Mouse (Mus musculus) common myeloid progenitor, adult 5-6 weeks (primary cell): ENCODE results near the gene Ovgp1. TPM values are rescaled to one million over a fixed set of nuclear protein-coding genes. Genes with fewer than 3 reads are reported as not detected.
"Not testable (repeated sequence)": the region's sequence is repeated elsewhere in the genome, so short reads cannot be mapped to it uniquely, and the experiment has no call there.

Experiments used
- ATAC-seq: replicated peaks from 2 replicates; pipeline ENCODE4 v1.8.0; 2016; ENCODE audit warnings: low read depth, mild to moderate bottlenecking, moderate TSS enrichment, inconsistent platforms; ENCODE audit not compliant: poor library complexity, severe bottlenecking
- total RNA-seq: library from RNA; stranded (forward); fragments of 200-1000, 187-1606 nt; gene quantifications from 2 replicates; pipeline ENCODE4 v1.2.3, GENCODE M21; 2017

The Ovgp1 gene
- total RNA-seq, 1 experiment from 2014 or later, result 2.7 TPM

- ATAC-seq, result peak; percentile 71
Observed at GRCm38 (mm10) chr3:105991653-105992283, 18.3 kb downstream of the Ovgp1 start.

- peak; percentile 74 for ATAC-seq
Observed at GRCm38 (mm10) chr3:105994730-105995129, 21.2 kb downstream of the Ovgp1 start.

- peak; percentile 10; the same call in 1 of the 2 replicates for ATAC-seq
Observed at GRCm38 (mm10) chr3:106000707-106001375, 27.3 kb downstream of the Ovgp1 start.

- peak; percentile 98 for ATAC-seq
Observed at GRCm38 (mm10) chr3:106001416-106002370, 28.2 kb downstream of the Ovgp1 start.

DNA sequence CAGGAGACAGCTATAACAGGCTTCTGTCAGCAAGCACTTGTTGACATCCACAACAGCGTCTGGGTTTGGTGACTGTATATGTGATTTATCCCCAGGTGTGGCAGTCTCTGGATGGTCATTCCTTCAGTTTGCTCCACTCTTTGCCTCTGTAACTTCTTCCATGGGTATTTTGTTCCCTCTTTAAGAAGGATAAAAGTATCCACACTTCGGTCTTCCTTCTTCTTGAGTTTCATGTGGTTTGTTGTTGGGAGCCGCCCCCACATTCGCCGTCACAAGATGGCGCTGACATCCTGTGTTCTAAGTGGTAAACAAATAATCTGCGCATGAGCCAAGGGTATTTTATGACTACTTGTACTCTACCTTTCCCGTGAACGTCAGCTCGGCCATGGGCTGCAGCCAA lies 29.8 kb downstream of the Ovgp1 start:
- not testable (repeated sequence) for ATAC-seq

- no peak for ATAC-seq
Observed at GRCm38 (mm10) chr3:106014546-106014945, 41.0 kb downstream of the Ovgp1 start, which contains the start of gene Pifo. Pifo (minus strand) TSS chr3:106014646.

DNA sequence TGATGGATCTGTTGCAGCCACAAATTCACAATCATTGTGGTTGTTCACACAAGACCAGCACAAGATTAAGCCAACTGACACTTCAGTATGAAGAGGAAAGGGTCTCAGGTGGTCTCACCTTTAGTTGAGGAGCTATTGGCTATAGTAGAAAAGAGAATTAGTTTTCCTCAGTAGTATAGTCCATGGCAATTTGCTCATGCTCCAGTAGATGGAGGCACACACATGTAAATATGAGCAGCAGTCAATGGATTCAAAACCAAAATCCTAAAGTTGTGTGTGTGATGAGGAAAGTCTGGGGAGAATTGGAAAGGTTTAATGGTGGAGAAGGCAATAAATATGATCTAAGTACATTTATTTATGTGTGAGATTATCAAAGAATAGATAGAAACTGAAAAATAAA lies 48.3 kb downstream of the Ovgp1 start:
- ATAC-seq, result 0 out of 2 replicates have a peak, but pooled peaks have one; percentile 56

DNA sequence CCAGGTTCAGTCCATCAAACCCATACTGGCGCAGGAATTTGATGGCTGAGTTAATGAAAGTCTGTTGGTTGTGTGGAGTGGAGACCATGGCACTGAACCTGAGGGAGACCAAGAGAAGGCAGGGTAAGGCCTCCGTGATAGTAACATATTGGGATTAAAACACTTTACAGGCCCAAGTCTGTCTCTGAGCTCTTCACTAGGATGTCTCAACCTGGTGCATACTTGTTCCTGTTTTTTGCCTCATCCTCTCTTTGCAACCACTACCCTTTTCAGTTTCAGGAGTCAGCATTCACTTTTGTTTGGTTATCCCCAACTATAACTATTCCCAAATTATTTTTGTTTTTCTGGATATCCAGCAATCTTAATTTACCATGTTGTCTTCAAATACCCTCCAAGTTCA lies 50.6 kb downstream of the Ovgp1 start:
- no peak for ATAC-seq

DNA sequence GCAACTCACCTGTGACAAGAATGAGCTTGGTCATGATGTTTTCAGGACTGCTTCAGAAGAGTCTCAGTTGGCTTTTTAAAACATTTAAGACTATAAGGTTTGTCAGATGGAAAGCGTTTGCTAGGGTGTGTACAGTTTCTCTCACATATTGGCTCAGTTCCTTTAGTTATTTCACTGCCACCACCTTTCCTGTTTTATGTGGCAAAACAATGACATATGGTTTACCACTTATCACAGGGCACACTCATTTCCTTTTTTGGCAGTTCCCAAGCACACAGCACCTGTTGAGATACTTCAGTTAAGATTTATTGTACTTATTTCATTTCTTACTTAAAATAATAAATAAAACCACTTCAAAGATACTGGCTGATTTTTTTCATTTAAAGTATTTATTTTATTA lies 59.3 kb downstream of the Ovgp1 start, which contains the start of gene Chil5:
Gene Chil5, minus strand, starts transcription at position 34 of the 400 bp plus-strand sequence.
- ATAC-seq, result peak; percentile 86; the same call in 1 of the 2 replicates

Other genes with a start within 250 kb of the Ovgp1 start
- 134 and 136 TPM in 2 replicates for gene Rap1a, start 172.4 kb upstream of the Ovgp1 start, total RNA-seq
- 0.32 and 1.5 TPM in 2 replicates for gene Adora3, start 102.9 kb upstream of the Ovgp1 start, total RNA-seq
- gene Tmigd3, start 102.8 kb upstream of the Ovgp1 start, total RNA-seq, result 1.0 TPM in 1 of 2 replicates, not detected in the other
- 10.0 and 15.6 TPM in 2 replicates for gene I830077J02Rik, start 41.0 kb upstream of the Ovgp1 start, total RNA-seq
- 37.1 and 50.5 TPM in 2 replicates for gene Wdr77, start 14.3 kb upstream of the Ovgp1 start, total RNA-seq
- 452 and 491 TPM in 2 replicates for gene Atp5f1, start 13.6 kb upstream of the Ovgp1 start, total RNA-seq
- not detected in 2 replicates for gene Pifo, start 40.9 kb downstream of the Ovgp1 start, total RNA-seq
- gene Chil5, start 59.1 kb downstream of the Ovgp1 start, total RNA-seq, result not detected in 2 replicates
- not detected in 2 replicates for gene Chia1, start 139.5 kb downstream of the Ovgp1 start, total RNA-seq
- 28.7 and 30.6 TPM in 2 replicates for gene Chil3, start 193.9 kb downstream of the Ovgp1 start, total RNA-seq
- not detected in 2 replicates for gene Chil4, start 245.8 kb downstream of the Ovgp1 start, total RNA-seq